Mouse (Mus musculus) bone marrow, adult 2 months (tissue): ENCODE measurements around the gene Gm11733.
"Not testable (repeated sequence)": the region's sequence is repeated elsewhere in the genome, so short reads cannot be mapped to it uniquely, and the experiment has no call there.

ENCODE experiments used
- CTCF ChIP-seq: fragments of 200-500 bp; IDR thresholded peaks from 2 replicates; pipeline ENCODE4 v1.5.1; 2011; ENCODE audit warnings: low read length, control low read depth; ENCODE audit not compliant: control insufficient read depth, insufficient read depth
- POLR2A ChIP-seq: fragments of 200-500 bp; IDR thresholded peaks from 2 replicates; pipeline ENCODE4 v1.6.1; 2011; ENCODE audit warnings: low read depth, mild to moderate bottlenecking, control low read depth, low read length, borderline replicate concordance; ENCODE audit not compliant: control insufficient read depth

DNA sequence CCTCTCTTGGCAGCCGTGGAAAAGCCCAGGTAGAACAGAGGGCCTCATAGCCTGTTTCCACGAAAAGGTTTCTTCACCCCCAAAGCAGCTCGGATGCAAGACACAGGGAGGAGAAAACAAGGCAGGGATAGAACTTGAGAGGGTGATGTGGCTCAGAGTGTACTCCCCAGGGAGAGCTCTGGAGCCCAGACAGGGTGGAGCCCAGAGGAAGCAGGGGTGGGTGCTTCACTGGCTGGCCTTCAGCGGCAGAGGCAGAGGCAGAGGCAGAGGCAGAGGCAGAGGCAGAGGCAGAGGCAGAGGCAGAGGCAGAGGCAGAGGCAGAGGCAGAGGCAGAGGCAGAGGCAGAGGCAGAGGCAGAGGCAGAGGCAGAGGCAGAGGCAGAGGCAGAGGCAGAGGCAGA is 20.8 kb upstream of the Gm11733 start:
- TF ChIP-seq CTCF, POLR2A: not testable (repeated sequence)
